Comparison of ENCODE assay signal across 9 mouse cellular contexts in the genomic region with DNA sequence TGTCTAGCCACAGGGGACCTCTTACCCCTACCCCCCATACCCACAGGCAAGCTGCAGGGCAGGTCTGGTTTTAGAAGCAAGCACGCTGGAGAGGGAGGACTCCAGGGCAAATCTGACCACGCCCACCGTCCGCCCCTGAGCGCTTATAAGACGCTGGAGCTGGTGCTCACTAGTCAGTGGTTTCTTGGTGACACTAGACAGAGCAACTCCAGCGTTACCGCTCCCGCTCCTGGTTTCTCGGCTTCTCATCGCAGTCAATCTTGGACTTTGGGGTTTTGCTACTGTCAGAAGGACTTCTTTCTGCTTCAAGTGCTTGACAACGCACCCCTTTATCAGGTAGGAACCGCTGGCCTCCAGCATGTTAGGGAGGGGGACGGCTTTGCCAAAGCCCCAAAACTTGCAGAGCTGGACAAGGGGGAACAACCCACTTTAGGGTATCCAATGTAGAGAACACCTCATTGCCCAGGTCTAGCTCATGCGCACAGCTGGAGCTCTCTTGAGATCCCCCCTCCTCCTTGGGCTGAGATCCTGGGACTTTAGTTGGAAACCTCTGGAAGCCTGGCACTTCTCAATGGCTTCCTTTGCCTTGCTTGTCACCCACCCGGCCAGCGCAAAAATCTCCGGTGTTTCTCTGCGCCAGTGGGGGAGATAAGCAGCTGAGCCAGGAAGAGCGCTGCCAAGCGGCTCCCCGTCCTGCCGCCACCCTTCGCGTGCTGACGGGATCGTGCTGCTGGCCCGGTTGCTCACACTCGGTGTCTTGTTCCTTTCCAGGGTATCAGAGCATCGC. TPM values are rescaled to one million over a fixed set of nuclear protein-coding genes. Genes with fewer than 3 reads are reported as not detected.
DNase-seq lines count a peak whose midpoint lies in the region; ATAC-seq and TF ChIP-seq lines count a peak whose summit lies in the region.
"Had no signal": no experiment of that assay in that cellular context is flagged by ENCODE, and none has a peak within 500 bp of the region (broad histone marks: within the 10 kb centered on the region; RNA-seq: fewer than 3 reads in every experiment).

Gene Adm (plus strand): TSS at position 176 of the 787 bp plus-strand sequence.

- H3K4me3 ChIP-seq in embryonic fibroblast, embryonic 13.5 days (ENCODE audit: insufficient read depth, low read length) = peak within 1 kb of the TSS; percentile 75
- H3K4me3 ChIP-seq in heart, embryonic 14.5 days (ENCODE audit: control insufficient read depth in 1 of 2, insufficient read depth in 1 of 2, low read depth in 1 of 2, low read length in 2 of 2) = peak within 1 kb of the TSS; percentile 55 to 61
- H3K4me3 ChIP-seq in kidney, embryonic 16.5 days (ENCODE audit: low read length) = peak within 1 kb of the TSS; percentile 60
- peak within 1 kb of the TSS; percentile 50 for H3K4me3 ChIP-seq in lung, embryonic 14.5 days (ENCODE audit: low read depth, low read length)

- no peaks in the 10 kb centered on the region for H3K9me3 ChIP-seq in heart, embryonic 14.5 days (ENCODE audit: control insufficient read depth, low read length)
- no peaks in the 10 kb centered on the region for H3K9me3 ChIP-seq in kidney, embryonic 16.5 days (ENCODE audit: low read length)
- H3K9me3 ChIP-seq in lung, embryonic 14.5 days (ENCODE audit: low read depth, low read length) = no peaks in the 10 kb centered on the region

- H3K27me3 ChIP-seq in heart, embryonic 14.5 days (ENCODE audit: control insufficient read depth, insufficient read depth, low read length) = peaks cover 18% of the 10 kb centered on the region; the same call in 1 of the 2 replicates
- H3K27me3 ChIP-seq in kidney, embryonic 16.5 days (ENCODE audit: insufficient read depth, low read length) = peaks cover 30% of the 10 kb centered on the region
- H3K27me3 ChIP-seq in lung, embryonic 14.5 days (ENCODE audit: insufficient read depth, low read length) = peaks cover 43% of the 10 kb centered on the region
- H3K27me3 ChIP-seq: Patski had no signal

- peak within 1 kb of the TSS; percentile 90 for H3K4me2 ChIP-seq in heart, embryonic 14.5 days (ENCODE audit: low read length)
- peak within 1 kb of the TSS; percentile 80 for H3K4me2 ChIP-seq in kidney, embryonic 16.5 days (replicated peaks; ENCODE audit: low read depth, low read length)
- H3K4me2 ChIP-seq in lung, embryonic 14.5 days = peak within 1 kb of the TSS; percentile 95

- peak; percentile 100 for TF ChIP-seq POLR2A in embryonic fibroblast, embryonic 13.5 days (IDR thresholded peaks at IDR 0.05; ENCODE audit: low read depth, low read length)

- WGBS in heart, embryonic 14.5 days = under 1% methylated on average over 30 of the region's 30 CpGs
- WGBS in kidney, embryonic 16.5 days = under 1% methylated on average over 30 of the region's 30 CpGs
- under 1% methylated on average over 30 of the region's 30 CpGs for WGBS in lung, embryonic 14.5 days

- no peaks in the 10 kb centered on the region for H3K36me3 ChIP-seq in heart, embryonic 14.5 days (ENCODE audit: control insufficient read depth, insufficient read depth, low read length)
- H3K36me3 ChIP-seq in kidney, embryonic 16.5 days (ENCODE audit: insufficient read depth, low read length) = no peaks in the 10 kb centered on the region
- H3K36me3 ChIP-seq in lung, embryonic 14.5 days (ENCODE audit: insufficient read depth) = no peaks in the 10 kb centered on the region

- ATAC-seq in heart, embryonic 14.5 days (ENCODE audit: insufficient number of reproducible peaks, insufficient read depth, low FRiP score, low read depth) = 0 out of 2 replicates have a peak, but pooled peaks have one; percentile 34
- peak; percentile 70 for ATAC-seq in kidney, embryonic 16.5 days (ENCODE audit: low FRiP score, low TSS enrichment)
- peak; percentile 48 for ATAC-seq in lung, embryonic 14.5 days (ENCODE audit: insufficient read depth)
- ATAC-seq: Patski had no signal

- DNase-seq in 3134 (ENCODE audit: extremely low read depth, insufficient read length, low spot score) = peak; percentile 78
- DNase-seq in adrenal gland, postnatal 25 days = peak; percentile 81
- peak; percentile 91 for DNase-seq in lung, embryonic 14.5 days
- DNase-seq in ovary, adult 18-20 months (ENCODE audit: low spot score) = peak; percentile 66
- peak; percentile 71 for DNase-seq in thymus, postnatal 14 days

- no peak within 1 kb of the TSS for H3K27ac ChIP-seq in embryonic fibroblast, embryonic 13.5 days (ENCODE audit: insufficient read depth, low read length)
- peak within 1 kb of the TSS in 1 of 2 experiments; percentile 21; a peak in 1 of 4 replicates for H3K27ac ChIP-seq in heart, embryonic 14.5 days (replicated peaks in 1 of 2; ENCODE audit: control insufficient read depth in 1 of 2, insufficient read depth in 1 of 2, low read depth in 2 of 2, low read length in 2 of 2)
- H3K27ac ChIP-seq in kidney, embryonic 16.5 days (ENCODE audit: low read length) = no peak within 1 kb of the TSS
- H3K27ac ChIP-seq in lung, embryonic 14.5 days (ENCODE audit: low read depth) = no peak within 1 kb of the TSS

- peak within 1 kb of the TSS; percentile 73 for H3K9ac ChIP-seq in heart, embryonic 14.5 days (ENCODE audit: low read length)
- peak within 1 kb of the TSS; percentile 56 for H3K9ac ChIP-seq in kidney, embryonic 16.5 days (replicated peaks; ENCODE audit: low read length)
- peak within 1 kb of the TSS; percentile 65 for H3K9ac ChIP-seq in lung, embryonic 14.5 days

- no peak for TF ChIP-seq CTCF in embryonic fibroblast, embryonic 13.5 days (IDR thresholded peaks at IDR 0.05; ENCODE audit: borderline replicate concordance, insufficient read depth, low read length)
- no peak for TF ChIP-seq CTCF in lung, embryonic 14.5 days (IDR thresholded peaks at IDR 0.05; ENCODE audit: low read depth)

- H3K4me1 ChIP-seq in embryonic fibroblast, embryonic 13.5 days (ENCODE audit: control insufficient read depth, insufficient read depth, low read length) = peaks cover 4% of the 10 kb centered on the region
- H3K4me1 ChIP-seq in heart, embryonic 14.5 days (ENCODE audit: control insufficient read depth in 2 of 2, insufficient read depth in 2 of 2, low read length in 2 of 2) = peaks cover 29 to 40% of the 10 kb centered on the region in 2 experiments
- peaks cover 48% of the 10 kb centered on the region for H3K4me1 ChIP-seq in kidney, embryonic 16.5 days (ENCODE audit: insufficient read depth, low read length)
- H3K4me1 ChIP-seq in lung, embryonic 14.5 days (ENCODE audit: insufficient read depth) = peaks cover 32% of the 10 kb centered on the region; the same call in 1 of the 2 replicates

RNA-seq across cellular contexts. Expression of gene Adm, which starts in this region (rescaled TPM):
- 12.6 and 20.1 TPM in 2 replicates for total RNA-seq in adrenal gland, postnatal 25 days (2021)
- polyA plus RNA-seq in embryonic fibroblast, embryonic 13.5 days (2011; ENCODE audit: insufficient read length, low read depth, missing spikeins) = 23.5 and 38.5 TPM in 2 replicates
- 13.7 and 15.3 TPM in 2 replicates for polyA plus RNA-seq in heart, embryonic 14.5 days (2014; fragmentation: Nextera tagmentation; extraction: Ambion mirVana)
- polyA plus RNA-seq in kidney, embryonic 16.5 days (2015; fragmentation: Nextera tagmentation; extraction: Ambion mirVana) = 10.1 and 11.4 TPM in 2 replicates
- polyA plus RNA-seq in lung, embryonic 14.5 days (2014; fragmentation: Nextera tagmentation; extraction: Ambion mirVana) = 2.3 and 2.5 TPM in 2 replicates
- polyA plus RNA-seq: Patski had no signal
